Mouse (Mus musculus) forebrain, embryonic 10.5 days (tissue): ENCODE data around the gene Eef1akmt4. TPM values are rescaled to one million over a fixed set of nuclear protein-coding genes. Genes with fewer than 3 reads are reported as not detected.

ENCODE experiments used
- DNase-seq: peaks from one replicate; pipeline ENCODE4 v3.0.0-alpha.2; 2017; ENCODE audit warnings: low spot score; ENCODE audit errors: extremely low spot score
- H3K27ac ChIP-seq: fragments of 300-500 bp; sonication (generic); 2 replicates; pipeline ENCODE4 v1.5.1; 2016; ENCODE audit warnings: mild to moderate bottlenecking
- H3K27me3 ChIP-seq: fragments of 300-500 bp; sonication (generic); 2 replicates; pipeline ENCODE4 v1.6.1; 2016; ENCODE audit warnings: mild to moderate bottlenecking; ENCODE audit not compliant: poor library complexity, severe bottlenecking
- H3K36me3 ChIP-seq: fragments of 300-500 bp; sonication (generic); replicated peaks from 2 replicates; pipeline ENCODE4 v1.6.1; 2016; ENCODE audit warnings: mild to moderate bottlenecking, moderate library complexity
- H3K4me1 ChIP-seq: fragments of 300-500 bp; sonication (generic); 2 replicates; pipeline ENCODE4 v1.6.1; 2016
- H3K4me3 ChIP-seq: fragments of 300-500 bp; sonication (generic); 2 replicates; pipeline ENCODE4 v1.5.1; 2016; ENCODE audit warnings: mild to moderate bottlenecking, moderate library complexity
- H3K9me3 ChIP-seq: fragments of 300-500 bp; sonication (generic); 2 replicates; pipeline ENCODE4 v1.6.1; 2016; ENCODE audit warnings: mild to moderate bottlenecking, moderate library complexity
- WGBS: fragments of 180-500 bp; shearing (Covaris S2); methylation state at CpG from one replicate; pipeline ENCODE4 v1.1.7; 2016; 5-methylcytosine and 5-hydroxymethylcytosine counted together
- polyA plus RNA-seq: library from polyadenylated mRNA; unstranded; fragments of >200 nt; fragmentation: Nextera tagmentation; extraction: Ambion mirVana; gene quantifications from 2 replicates; pipeline ENCODE4 v1.2.1, GENCODE M21; 2016

The Eef1akmt4 gene
- 43.3 and 44.1 TPM in 2 replicates for polyA plus RNA-seq

- Histone ChIP-seq H3K4me1 (peaks cover 43% of the 10 kb centered on the region), H3K4me3 (peak within 1 kb of the TSS; percentile 90), H3K36me3 (peaks cover 48% of the 10 kb centered on the region), H3K9me3 (no peaks in the 10 kb centered on the region), H3K27me3 (no peaks in the 10 kb centered on the region), H3K27ac (peak within 1 kb of the TSS; percentile 97)
- peak; percentile 90 for DNase-seq
- 3% methylated on average over 41 of the region's 41 CpGs for WGBS
Measured at GRCm38 (mm10) chr16:20611357-20612227, at the start of gene Eef1akmt4, which contains the start of the genes Gm49333 and Alg3. Gene Eef1akmt4, plus strand, starts transcription at chr16:20611593. Gene Gm49333, plus strand, starts transcription at chr16:20611610. Gene Alg3, minus strand, starts transcription at chr16:20611735.

GRCm38 (mm10) chr16:20565075-20565474 lies 46.3 kb upstream of the Eef1akmt4 start:
- DNase-seq = no peak
- WGBS = 77% methylated on average over 1 of the region's 1 CpGs
- Histone ChIP-seq H3K36me3 (peaks cover 35% of the 10 kb centered on the region), H3K27ac (no peak overlapping the region), H3K27me3 (no peaks in the 10 kb centered on the region), H3K4me3 (no peak overlapping the region), H3K9me3 (no peaks in the 10 kb centered on the region), H3K4me1 (no peaks in the 10 kb centered on the region)

GRCm38 (mm10) chr16:20589366-20589938 lies 21.9 kb upstream of the Eef1akmt4 start, which contains the start of gene Vwa5b2:
Gene Vwa5b2, plus strand, starts transcription at chr16:20589471.
- peak within 1 kb of the TSS; percentile 64 for H3K4me3 ChIP-seq
- H3K27ac ChIP-seq = peak within 1 kb of the TSS; percentile 65
- peaks cover 72% of the 10 kb centered on the region for H3K27me3 ChIP-seq
- no peaks in the 10 kb centered on the region for H3K9me3 ChIP-seq
- 1% methylated on average over 24 of the region's 24 CpGs for WGBS
- H3K4me1 ChIP-seq = peaks cover 25% of the 10 kb centered on the region
- no peaks in the 10 kb centered on the region for H3K36me3 ChIP-seq
- DNase-seq = peak; percentile 22

- DNase-seq = peak; percentile 41
- Histone ChIP-seq H3K4me1 (peaks cover 25% of the 10 kb centered on the region), H3K9me3 (no peaks in the 10 kb centered on the region), H3K27ac (peak overlapping the region; percentile 65), H3K36me3 (no peaks in the 10 kb centered on the region), H3K27me3 (peaks cover 76% of the 10 kb centered on the region), H3K4me3 (peak overlapping the region; percentile 64)
- 0% methylated on average over 39 of the region's 39 CpGs for WGBS
Measured at GRCm38 (mm10) chr16:20589939-20590679, 21.3 kb upstream of the Eef1akmt4 start.

GRCm38 (mm10) chr16:20590680-20591038 lies 20.7 kb upstream of the Eef1akmt4 start:
- peaks cover 25% of the 10 kb centered on the region for H3K4me1 ChIP-seq
- H3K27me3 ChIP-seq = peaks cover 76% of the 10 kb centered on the region
- H3K4me3 ChIP-seq = peak overlapping the region; percentile 64
- no peak overlapping the region for H3K27ac ChIP-seq
- no peaks in the 10 kb centered on the region for H3K9me3 ChIP-seq
- WGBS = 2% methylated on average over 17 of the region's 17 CpGs
- no peak for DNase-seq
- H3K36me3 ChIP-seq = no peaks in the 10 kb centered on the region

- Histone ChIP-seq H3K4me3 (peak overlapping the region; percentile 64), H3K27me3 (peaks cover 76% of the 10 kb centered on the region), H3K36me3 (no peaks in the 10 kb centered on the region), H3K27ac (no peak overlapping the region), H3K9me3 (no peaks in the 10 kb centered on the region), H3K4me1 (peaks cover 25% of the 10 kb centered on the region)
- peak; percentile 25 for DNase-seq
- 4% methylated on average over 48 of the region's 48 CpGs for WGBS
Measured at GRCm38 (mm10) chr16:20591076-20591705, 20.2 kb upstream of the Eef1akmt4 start.

- H3K36me3 ChIP-seq = no peaks in the 10 kb centered on the region
- no peak overlapping the region for H3K4me3 ChIP-seq
- H3K4me1 ChIP-seq = peaks cover 14% of the 10 kb centered on the region
- no peak overlapping the region for H3K27ac ChIP-seq
- H3K27me3 ChIP-seq = peaks cover 47% of the 10 kb centered on the region
- H3K9me3 ChIP-seq = no peaks in the 10 kb centered on the region
- no peak for DNase-seq
- 87% methylated on average over 7 of the region's 7 CpGs for WGBS
Measured at GRCm38 (mm10) chr16:20595060-20595673, 16.2 kb upstream of the Eef1akmt4 start.

- H3K9me3 ChIP-seq = no peaks in the 10 kb centered on the region
- H3K4me3 ChIP-seq = no peak overlapping the region
- peaks cover 41% of the 10 kb centered on the region for H3K27me3 ChIP-seq
- no peak for DNase-seq
- peaks cover 8% of the 10 kb centered on the region for H3K4me1 ChIP-seq
- 89% methylated on average over 4 of the region's 4 CpGs for WGBS
- H3K27ac ChIP-seq = no peak overlapping the region
- H3K36me3 ChIP-seq = no peaks in the 10 kb centered on the region
Measured at GRCm38 (mm10) chr16:20595737-20596136, 15.7 kb upstream of the Eef1akmt4 start.

GRCm38 (mm10) chr16:20596687-20597441 lies 14.5 kb upstream of the Eef1akmt4 start:
- DNase-seq = no peak
- Histone ChIP-seq H3K36me3 (no peaks in the 10 kb centered on the region), H3K9me3 (no peaks in the 10 kb centered on the region), H3K27me3 (peaks cover 30% of the 10 kb centered on the region), H3K4me1 (no peaks in the 10 kb centered on the region), H3K4me3 (no peak overlapping the region), H3K27ac (no peak overlapping the region)
- WGBS = 80% methylated on average over 7 of the region's 7 CpGs

GRCm38 (mm10) chr16:20600511-20600910 lies 10.9 kb upstream of the Eef1akmt4 start:
- no peaks in the 10 kb centered on the region; the same call in 1 of the 2 replicates for H3K27me3 ChIP-seq
- peaks cover 18% of the 10 kb centered on the region for H3K36me3 ChIP-seq
- H3K4me1 ChIP-seq = no peaks in the 10 kb centered on the region
- 81% methylated on average over 5 of the region's 5 CpGs for WGBS
- no peak overlapping the region for H3K27ac ChIP-seq
- no peak for DNase-seq
- H3K9me3 ChIP-seq = no peaks in the 10 kb centered on the region
- H3K4me3 ChIP-seq = no peak overlapping the region

- Histone ChIP-seq H3K9me3 (no peaks in the 10 kb centered on the region), H3K4me1 (peaks cover 14% of the 10 kb centered on the region), H3K27me3 (no peaks in the 10 kb centered on the region), H3K27ac (no peak overlapping the region), H3K4me3 (no peak overlapping the region), H3K36me3 (peaks cover 56% of the 10 kb centered on the region)
- 89% methylated on average over 9 of the region's 9 CpGs for WGBS
- no peak for DNase-seq
Measured at GRCm38 (mm10) chr16:20604705-20605104, 6.7 kb upstream of the Eef1akmt4 start.
